Mouse (Mus musculus): ENCODE results near the gene Egr4. TPM values are rescaled to one million over a fixed set of nuclear protein-coding genes. Genes with fewer than 3 reads are reported as not detected.

Gene Egr4
- total RNA-seq, 2 experiments from 2014 or later = not detected

Other genes with a start within 250 kb of the Egr4 start
- gene Sfxn5, start 180.2 kb downstream of the Egr4 start, total RNA-seq (2014; fragmentation: Nextera tagmentation) = 0.92 and 2.1 TPM in 2 replicates
- gene Sfxn5, start 180.2 kb downstream of the Egr4 start, total RNA-seq (2017) = 0.93 and 2.0 TPM in 2 replicates
- 5.4 TPM in 2 replicates for gene Rab11fip5, start 139.0 kb downstream of the Egr4 start, total RNA-seq (2014; fragmentation: Nextera tagmentation)
- gene Rab11fip5, start 139.0 kb downstream of the Egr4 start, total RNA-seq (2017) = 3.2 and 3.6 TPM in 2 replicates
- gene Noto, start 89.7 kb downstream of the Egr4 start, total RNA-seq (2014; fragmentation: Nextera tagmentation) = not detected in 2 replicates
- gene Noto, start 89.7 kb downstream of the Egr4 start, total RNA-seq (2017) = not detected in 2 replicates
- 54.1 and 64.2 TPM in 2 replicates for gene Smyd5, start 81.6 kb downstream of the Egr4 start, total RNA-seq (2014; fragmentation: Nextera tagmentation)
- 50.5 and 56.3 TPM in 2 replicates for gene Smyd5, start 81.6 kb downstream of the Egr4 start, total RNA-seq (2017)
- gene Cct7, start 62.1 kb downstream of the Egr4 start, total RNA-seq (2014; fragmentation: Nextera tagmentation) = 218 and 263 TPM in 2 replicates
- 327 and 340 TPM in 2 replicates for gene Cct7, start 62.1 kb downstream of the Egr4 start, total RNA-seq (2017)
- gene Pradc1, start 61.6 kb downstream of the Egr4 start, total RNA-seq (2014; fragmentation: Nextera tagmentation) = 26.8 and 31.7 TPM in 2 replicates
- 10.2 and 16.8 TPM in 2 replicates for gene Pradc1, start 61.6 kb downstream of the Egr4 start, total RNA-seq (2017)
- gene Fbxo41, start 10.6 kb downstream of the Egr4 start, total RNA-seq (2014; fragmentation: Nextera tagmentation) = not detected in 2 replicates
- gene Fbxo41, start 10.6 kb downstream of the Egr4 start, total RNA-seq (2017) = not detected in 2 replicates
- gene Alms1, start 73.9 kb upstream of the Egr4 start, total RNA-seq (2014; fragmentation: Nextera tagmentation) = 21.7 and 29.1 TPM in 2 replicates
- 18.4 and 20.2 TPM in 2 replicates for gene Alms1, start 73.9 kb upstream of the Egr4 start, total RNA-seq (2017)
- not detected in 2 replicates for gene Nat8f7, start 199.6 kb upstream of the Egr4 start, total RNA-seq (2014; fragmentation: Nextera tagmentation)
- not detected in 2 replicates for gene Nat8f7, start 199.6 kb upstream of the Egr4 start, total RNA-seq (2017)